Mouse (Mus musculus) spleen, embryonic (tissue): ENCODE measurements around the gene Tm4sf4.

ENCODE experiments used
- CTCF ChIA-PET: fragments of 350-600 bp; sonication (Branson Sonifier 250); formaldehyde crosslinking; loops from one replicate; lab custom pipeline; 2022; lab: Charles Lee

Gene Tm4sf4

DNA sequence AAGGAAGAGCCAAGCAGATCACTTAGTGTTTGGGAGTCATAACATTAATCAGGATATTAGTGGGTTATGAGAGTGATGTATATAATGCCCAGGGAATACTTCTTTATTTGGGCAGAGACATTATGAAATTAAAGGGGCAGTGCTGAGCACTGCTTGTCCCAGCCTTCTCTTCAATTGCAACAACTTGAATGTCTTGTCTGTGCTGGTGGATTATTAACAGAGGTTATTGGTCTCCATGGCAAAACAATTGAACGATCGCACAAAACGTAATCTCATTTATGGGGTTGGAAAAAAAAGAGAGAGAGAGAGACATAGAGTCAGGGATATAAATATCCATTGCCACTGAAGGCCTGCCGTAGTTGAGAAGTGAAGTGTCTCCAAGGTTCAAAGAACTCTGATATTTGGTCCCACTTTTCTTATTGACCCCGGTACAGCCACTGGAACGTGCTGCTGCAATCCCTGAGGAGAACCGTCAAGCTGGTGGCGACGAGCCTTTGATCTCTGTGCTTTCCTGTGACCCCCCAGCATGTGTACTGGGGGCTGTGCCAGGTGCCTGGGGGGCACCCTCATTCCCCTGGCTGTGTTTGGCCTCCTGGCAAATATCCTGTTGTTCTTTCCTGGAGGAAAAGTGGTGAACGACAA lies at the start of gene Tm4sf4:
TSS of gene Tm4sf4 (plus strand) at position 226 of the 642 bp plus-strand sequence.
- CTCF ChIA-PET: no interaction called here

DNA sequence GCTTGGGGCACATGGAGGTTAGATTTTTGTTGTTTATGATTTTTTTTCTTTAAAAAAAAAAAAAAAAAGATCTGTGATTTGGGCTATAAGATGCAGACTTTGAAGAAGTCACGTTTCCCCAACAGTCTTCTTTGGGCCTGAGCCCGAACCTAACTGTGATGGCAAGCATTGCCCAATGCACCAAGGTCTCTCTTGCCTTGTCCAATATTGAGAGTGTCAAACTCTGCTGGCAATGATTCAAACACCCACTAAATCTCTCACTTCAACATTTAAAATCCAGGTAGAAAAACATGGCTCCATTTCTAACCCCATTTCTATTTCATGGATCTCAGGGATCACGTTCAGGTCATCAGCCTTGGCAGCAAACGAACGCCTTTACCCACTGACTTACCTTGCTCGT lies 38.7 kb upstream of the Tm4sf4 start:
- CTCF ChIA-PET: no interaction called here

GRCm38 (mm10) chr3:57386895-57387294 lies 38.2 kb upstream of the Tm4sf4 start:
- CTCF ChIA-PET: no interaction called here

DNA sequence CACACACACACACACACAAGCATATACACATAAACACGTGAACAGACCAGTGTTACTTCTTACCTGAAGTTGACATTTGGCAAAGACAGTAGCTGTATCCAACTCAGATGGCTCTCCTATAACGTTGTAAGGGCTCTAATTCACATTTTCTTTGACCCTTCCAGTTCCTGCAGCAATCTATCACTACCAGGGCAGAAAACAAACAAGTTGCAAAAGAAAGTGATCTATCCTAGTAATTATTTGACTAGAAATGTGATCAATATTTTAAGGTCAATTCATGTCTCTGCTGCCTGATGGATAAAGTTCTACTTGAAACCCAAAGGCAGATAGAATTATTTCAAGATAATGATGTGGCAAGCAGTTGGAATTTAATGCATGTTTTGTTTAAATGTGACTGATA lies 37.5 kb upstream of the Tm4sf4 start:
- CTCF ChIA-PET: no interaction called here

GRCm38 (mm10) chr3:57411535-57411934 lies 13.6 kb upstream of the Tm4sf4 start:
- CTCF ChIA-PET: no interaction called here

- CTCF ChIA-PET: no interaction called here
Measured at GRCm38 (mm10) chr3:57420233-57420632, 4.9 kb upstream of the Tm4sf4 start.

- CTCF ChIA-PET: no interaction called here
Measured at GRCm38 (mm10) chr3:57420660-57421059, 4.5 kb upstream of the Tm4sf4 start.

- CTCF ChIA-PET: no interaction called here
Measured at GRCm38 (mm10) chr3:57426351-57426750, 1.2 kb downstream of the Tm4sf4 start.

- CTCF ChIA-PET: no interaction called here
Measured at GRCm38 (mm10) chr3:57428682-57429464, 3.8 kb downstream of the Tm4sf4 start.

GRCm38 (mm10) chr3:57429486-57429885 lies 4.4 kb downstream of the Tm4sf4 start:
- CTCF ChIA-PET: no interaction called here

DNA sequence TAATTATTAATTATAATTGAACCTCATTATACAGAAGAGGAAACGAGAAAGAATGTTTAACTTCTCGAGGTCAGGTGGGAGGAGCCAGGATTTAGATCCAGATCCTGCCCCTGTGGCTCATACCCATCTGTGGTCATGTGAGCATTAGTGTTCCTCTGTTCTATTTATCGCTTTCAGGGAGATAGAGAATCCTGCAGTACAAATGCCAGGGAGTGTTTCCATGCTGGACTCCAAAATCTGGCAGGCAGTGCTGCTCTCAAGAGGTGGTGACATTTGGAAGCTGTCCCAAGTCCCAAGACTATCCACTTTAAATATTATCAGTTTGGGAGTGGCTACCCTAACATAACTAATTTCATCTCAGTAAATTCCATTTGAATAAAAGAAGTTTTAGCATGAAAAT lies 6.6 kb downstream of the Tm4sf4 start:
- CTCF ChIA-PET: no interaction called here

- CTCF ChIA-PET: no interaction called here
Measured at GRCm38 (mm10) chr3:57435364-57435763, 10.2 kb downstream of the Tm4sf4 start.

- CTCF ChIA-PET: no interaction called here
Measured at GRCm38 (mm10) chr3:57440956-57441355, 15.8 kb downstream of the Tm4sf4 start.

DNA sequence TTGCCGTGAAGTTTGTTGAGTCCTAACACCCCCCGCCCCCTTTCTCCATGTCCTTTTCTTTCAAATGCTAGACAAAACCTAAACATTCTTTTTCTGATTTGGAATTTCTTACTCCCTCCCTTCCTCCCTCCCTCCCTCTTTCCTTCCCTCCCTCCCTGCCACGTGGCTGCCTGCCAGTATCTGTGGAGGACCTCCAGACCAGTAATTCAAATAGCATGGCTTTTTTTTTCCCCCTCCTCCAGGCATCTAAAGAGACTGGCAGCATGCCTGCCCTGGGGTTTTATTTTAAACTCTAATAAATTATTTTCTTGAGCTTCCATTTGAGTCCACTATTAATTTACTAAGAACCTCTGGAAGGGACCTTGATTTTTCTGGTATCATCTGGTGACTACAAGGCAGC lies 20.6 kb downstream of the Tm4sf4 start:
- CTCF ChIA-PET: no interaction called here

- CTCF ChIA-PET: no interaction called here
Measured at GRCm38 (mm10) chr3:57447889-57448288, 22.8 kb downstream of the Tm4sf4 start.

DNA sequence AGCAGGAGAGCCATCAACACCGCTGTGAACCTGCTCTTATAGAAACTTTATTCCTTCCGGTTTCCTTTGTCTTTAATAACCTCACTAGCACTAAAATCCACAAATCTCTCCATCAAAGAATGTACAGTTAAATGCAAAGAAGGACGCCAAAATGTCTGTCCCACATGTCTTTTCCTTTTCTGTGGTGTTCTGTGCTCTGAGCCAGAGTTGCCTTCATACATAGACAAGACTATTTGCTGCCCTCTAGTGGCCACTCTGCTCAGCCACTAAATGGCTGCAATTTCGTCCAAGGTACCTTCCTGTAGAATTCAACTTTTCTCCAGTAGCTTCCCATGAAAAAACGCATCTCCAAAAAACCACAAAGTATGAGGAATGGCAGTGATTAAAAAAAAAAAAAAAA lies 23.3 kb downstream of the Tm4sf4 start:
- CTCF ChIA-PET: no interaction called here

DNA sequence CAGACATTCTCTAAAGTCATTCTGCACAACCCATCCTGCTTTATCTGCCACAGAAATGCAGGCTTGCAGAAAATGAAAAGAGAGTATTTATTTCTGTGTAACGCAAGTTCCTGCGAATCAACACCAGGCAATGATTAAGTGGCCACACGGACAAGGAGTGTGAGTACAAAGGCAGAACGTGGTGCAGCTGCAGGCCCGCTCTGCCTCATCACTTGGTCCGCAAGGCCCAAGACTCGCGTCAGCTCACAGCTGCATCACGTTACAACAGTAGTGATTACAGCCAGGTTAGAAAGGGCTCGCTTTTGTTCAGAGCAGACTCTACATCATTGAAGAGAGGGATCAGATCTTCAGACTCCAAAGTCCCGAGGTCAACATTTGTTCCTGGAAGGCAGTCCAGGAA lies 33.5 kb downstream of the Tm4sf4 start:
- CTCF ChIA-PET: no interaction called here

GRCm38 (mm10) chr3:57463302-57463701 lies 38.2 kb downstream of the Tm4sf4 start:
- CTCF ChIA-PET: no interaction called here

DNA sequence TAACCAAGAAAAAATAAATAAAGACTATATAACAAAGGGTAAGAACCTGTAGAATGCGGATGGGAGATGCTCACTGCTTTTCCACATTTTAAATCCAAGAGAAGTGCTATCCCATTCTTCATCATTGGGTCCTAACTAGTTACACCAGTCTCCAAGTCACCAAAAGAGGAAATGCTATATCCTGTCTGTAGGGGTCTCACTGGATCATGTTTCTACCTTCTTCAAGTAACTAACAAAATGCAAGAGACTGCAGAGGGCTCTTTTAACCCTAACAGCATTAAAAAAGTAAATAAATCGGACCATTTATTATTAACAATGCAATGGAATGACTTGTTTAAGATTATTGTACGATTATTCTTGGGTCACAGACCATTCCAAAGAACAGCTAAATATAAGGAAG lies 41.2 kb downstream of the Tm4sf4 start:
- CTCF ChIA-PET: no interaction called here

- CTCF ChIA-PET: no interaction called here
Measured at GRCm38 (mm10) chr3:57469325-57469724, 44.2 kb downstream of the Tm4sf4 start.

DNA sequence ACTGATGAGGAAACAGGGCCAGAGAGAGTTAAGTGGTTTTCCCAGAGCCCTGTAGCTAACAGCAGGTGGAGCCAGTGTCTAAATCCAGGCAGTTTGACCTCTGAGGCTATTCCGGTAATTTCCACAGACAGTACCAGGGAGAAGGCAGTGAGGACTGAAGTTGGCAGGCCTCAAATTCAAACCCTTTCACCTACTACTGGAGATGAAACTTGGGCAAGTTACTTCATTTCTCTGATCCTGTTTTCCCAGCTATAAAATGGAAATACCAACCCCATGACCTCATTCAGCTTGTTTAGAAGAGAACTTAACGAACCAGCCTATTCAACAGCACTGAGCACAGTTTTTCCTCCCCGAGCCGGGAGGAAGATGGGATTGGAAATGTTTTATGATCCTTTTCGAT lies 45.2 kb downstream of the Tm4sf4 start:
- CTCF ChIA-PET: no interaction called here

- CTCF ChIA-PET: no interaction called here
Measured at GRCm38 (mm10) chr3:57470981-57471601, 46.0 kb downstream of the Tm4sf4 start.

DNA sequence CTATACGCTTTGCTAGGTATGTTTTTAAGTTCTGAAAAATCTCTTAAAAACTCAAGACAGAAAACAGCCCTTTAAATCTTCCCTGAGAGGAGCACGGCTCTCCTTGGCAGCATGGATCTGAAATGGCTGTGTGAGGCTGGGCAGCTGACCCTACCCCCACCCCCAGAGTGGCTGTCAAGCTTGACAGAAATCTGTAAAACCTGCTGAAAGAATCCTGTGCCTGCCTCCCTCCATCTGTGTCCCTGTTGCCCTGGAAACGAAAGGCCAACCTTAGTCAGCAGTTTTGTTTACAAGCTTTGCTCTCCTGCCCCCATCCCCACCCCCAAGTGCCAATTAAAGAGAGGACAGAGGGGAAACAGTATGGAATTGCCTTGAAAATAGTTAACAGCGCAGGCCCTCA lies 47.3 kb downstream of the Tm4sf4 start:
- CTCF ChIA-PET: no interaction called here
